Mouse (Mus musculus): Measurements from ENCODE around the gene Ifnk.

Ifnk gene

GRCm38 (mm10) chr4:35192725-35193124 lies 40.9 kb downstream of the Ifnk start:
- no peak for DNase-seq (ENCODE audit: low spot score)

- DNase-seq (ENCODE audit: low spot score), result no peak
Measured at GRCm38 (mm10) chr4:35201700-35202099, 49.8 kb downstream of the Ifnk start.
